Mouse (Mus musculus) adrenal gland, adult 8-10 months (tissue): Measurements from ENCODE around the gene Supt5. TPM values are rescaled to one million over a fixed set of nuclear protein-coding genes. Genes with fewer than 3 reads are reported as not detected.

Experiments used
- DNase-seq: peaks from one replicate; pipeline ENCODE4 v3.0.0; 2022
- total RNA-seq, 4 experiments: library from RNA; stranded (reverse); gene quantifications; 2 replicates each; pipeline ENCODE4 v1.2.4; 2022

The Supt5 gene
- total RNA-seq, 4 experiments from 2014 or later = 135 to 251 (median 169) TPM

- DNase-seq = no peak
These were observed 39.5 kb downstream of the Supt5 start for GRCm38 (mm10) chr7:28298837-28299625.

- no peak for DNase-seq
These were observed 44.1 kb downstream of the Supt5 start for GRCm38 (mm10) chr7:28294481-28294880.

GRCm38 (mm10) chr7:28290638-28291590 lies 47.6 kb downstream of the Supt5 start, which contains the start of gene Selenov:
Gene Selenov, minus strand, starts transcription at chr7:28291186.
- DNase-seq = no peak

- DNase-seq = no peak
These were observed 48.4 kb downstream of the Supt5 start for GRCm38 (mm10) chr7:28290165-28290564.

- no peak for DNase-seq
These were observed 57.9 kb downstream of the Supt5 start for GRCm38 (mm10) chr7:28280630-28281029.

- no peak for DNase-seq
These were observed 60.3 kb downstream of the Supt5 start for GRCm38 (mm10) chr7:28278279-28278652.

- peak; percentile 91 for DNase-seq
These were observed 60.8 kb downstream of the Supt5 start, which contains the start of gene Eid2b for GRCm38 (mm10) chr7:28277615-28278278. Gene Eid2b, plus strand, starts transcription at chr7:28277739.

GRCm38 (mm10) chr7:28277237-28277614 lies 61.3 kb downstream of the Supt5 start:
- no peak for DNase-seq

- no peak for DNase-seq
These were observed 66.8 kb downstream of the Supt5 start for GRCm38 (mm10) chr7:28271761-28272160.

- DNase-seq = no peak
These were observed 69.2 kb downstream of the Supt5 start for GRCm38 (mm10) chr7:28269355-28269754.

- DNase-seq = no peak
These were observed 70.0 kb downstream of the Supt5 start for GRCm38 (mm10) chr7:28268576-28268975.

- DNase-seq = peak; percentile 40
These were observed 70.5 kb downstream of the Supt5 start for GRCm38 (mm10) chr7:28268042-28268531.

- peak; percentile 75 for DNase-seq
These were observed 71.2 kb downstream of the Supt5 start, which contains the start of gene Eid2 for GRCm38 (mm10) chr7:28267129-28268041. Gene Eid2, plus strand, starts transcription at chr7:28267881.

GRCm38 (mm10) chr7:28265391-28265790 lies 73.2 kb downstream of the Supt5 start:
- DNase-seq = no peak

Other genes starting within 250 kb of the Supt5 start
- not detected for gene 9530053A07Rik, start 209.3 kb downstream of the Supt5 start, total RNA-seq
- gene Fbl, start 169.0 kb downstream of the Supt5 start, total RNA-seq = 100 to 1,000 TPM in 1 of 4 experiments, 10 to 100 TPM in 3; 80.8 to 102 (median 88.7) TPM
- gene Dyrk1b, start 159.3 kb downstream of the Supt5 start, total RNA-seq = 10 to 100 TPM; 29.4 to 35.8 (median 34.7) TPM
- gene Eid2, start 70.9 kb downstream of the Supt5 start, total RNA-seq = 10 to 100 TPM; 22.6 to 28.2 (median 24.6) TPM
- 10 to 100 TPM; 17.2 to 19.9 (median 18.7) TPM for gene Eid2b, start 61.0 kb downstream of the Supt5 start, total RNA-seq
- gene Selenov, start 47.6 kb downstream of the Supt5 start, total RNA-seq = under 1 TPM in 1 of 4 experiments, not detected in 3; 0.28 TPM
- gene Dll3, start 36.5 kb downstream of the Supt5 start, total RNA-seq = under 1 TPM; 0.14 to 0.62 (median 0.40) TPM
- 10 to 100 TPM; 68.5 to 83.7 (median 71.2) TPM for gene Timm50, start 26.7 kb downstream of the Supt5 start, total RNA-seq
- gene Rps16, start 11.9 kb upstream of the Supt5 start, total RNA-seq = 1,000 to 10,000 TPM in 3 of 4 experiments, 100 to 1,000 TPM in 1; 948 to 1,196 (median 1,106) TPM
- gene Plekhg2, start 33.9 kb upstream of the Supt5 start, total RNA-seq = 10 to 100 TPM; 13.6 to 28.9 (median 20.9) TPM
- gene Zfp36, start 41.5 kb upstream of the Supt5 start, total RNA-seq = 10 to 100 TPM; 12.8 to 33.6 (median 21.5) TPM
- 10 to 100 TPM; 24.5 to 44.1 (median 29.5) TPM for gene Med29, start 54.0 kb upstream of the Supt5 start, total RNA-seq
- gene Paf1, start 54.2 kb upstream of the Supt5 start, total RNA-seq = 100 to 1,000 TPM in 1 of 4 experiments, 10 to 100 TPM in 3; 61.6 to 102 (median 87.9) TPM
- 10 to 100 TPM in 2 of 4 experiments, 1 to 10 TPM in 2; 7.5 to 13.5 (median 11.3) TPM for gene Gmfg, start 98.7 kb upstream of the Supt5 start, total RNA-seq
- gene Lrfn1, start 113.2 kb upstream of the Supt5 start, total RNA-seq = 10 to 100 TPM; 19.3 to 27.7 (median 24.5) TPM
- gene Ifnl2, start 171.7 kb upstream of the Supt5 start, total RNA-seq = under 1 TPM in 1 of 4 experiments, not detected in 3; 0.46 TPM
- not detected for gene Ifnl3, start 184.1 kb upstream of the Supt5 start, total RNA-seq
- gene Sycn, start 202.1 kb upstream of the Supt5 start, total RNA-seq = not detected
- not detected for gene Nccrp1, start 208.5 kb upstream of the Supt5 start, total RNA-seq